Mouse (Mus musculus) testis, adult 2 months (tissue): ENCODE measurements around the gene Lcat.

ENCODE experiments used
- CTCF ChIP-seq: fragments of 200-500 bp; IDR thresholded peaks from 2 replicates; pipeline ENCODE4 v1.5.1; 2012; ENCODE audit warnings: low read depth, mild to moderate bottlenecking, inconsistent platforms, low read length, moderate library complexity; ENCODE audit not compliant: control insufficient read depth, insufficient read depth, insufficient replicate concordance
- POLR2A ChIP-seq: fragments of 200-500 bp; IDR thresholded peaks from 2 replicates; pipeline ENCODE4 v1.6.1; 2012; ENCODE audit warnings: low read depth, mild to moderate bottlenecking, inconsistent platforms, low read length, moderate library complexity; ENCODE audit not compliant: control insufficient read depth

DNA sequence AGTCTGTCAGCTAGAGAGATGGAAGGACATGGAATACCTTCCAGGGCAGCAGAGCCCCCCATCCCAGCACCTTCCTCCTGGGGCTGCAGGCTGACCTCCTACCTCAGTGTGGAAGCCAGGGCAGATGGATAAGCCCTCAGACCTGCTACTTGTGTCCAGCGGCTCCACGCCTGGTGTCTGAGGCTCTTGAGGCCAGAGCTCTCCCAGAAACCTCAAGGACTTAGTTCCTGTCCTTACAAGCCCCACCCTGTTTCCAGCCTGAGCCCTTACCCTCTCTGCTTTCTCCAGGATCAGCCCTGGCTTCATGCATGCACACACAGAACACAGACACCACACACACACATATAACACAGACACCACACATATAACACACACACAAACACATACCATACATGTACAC is 48.4 kb upstream of the Lcat start:
- TF ChIP-seq CTCF (no peak), POLR2A (no peak)
